Comparison of ENCODE assay signal across 8 mouse cellular contexts in the genomic region with DNA sequence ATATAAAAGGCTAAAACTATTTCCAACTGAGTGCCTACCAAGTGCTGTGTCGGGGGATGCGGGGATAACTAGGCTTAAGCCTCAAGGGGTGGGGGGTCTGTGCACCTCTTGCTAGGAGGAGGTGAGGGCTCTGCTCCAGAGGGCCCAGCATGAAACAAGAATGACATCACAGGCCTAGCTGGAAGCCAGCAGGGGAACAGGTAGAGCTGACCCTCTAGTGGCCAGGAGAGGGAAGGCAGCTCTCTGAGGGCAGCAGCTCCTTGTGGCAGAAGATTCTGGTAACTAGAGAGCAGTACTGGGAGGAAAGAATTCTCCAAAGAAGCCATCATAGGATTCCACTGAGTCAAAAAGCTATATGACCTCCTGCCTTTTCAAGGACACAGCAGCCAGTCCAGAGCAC. TPM values are rescaled to one million over a fixed set of nuclear protein-coding genes. Genes with fewer than 3 reads are reported as not detected.
DNase-seq lines count a peak whose midpoint lies in the region; ATAC-seq and TF ChIP-seq lines count a peak whose summit lies in the region.

No protein-coding gene starts in this region.

- H3K36me3 ChIP-seq in midbrain, embryonic 14.5 days (ENCODE audit: control insufficient read depth, insufficient read depth, low read length) = peaks cover 4% of the 10 kb centered on the region; the same call in 1 of the 2 replicates
- no peaks in the 10 kb centered on the region for H3K36me3 ChIP-seq in midbrain, embryonic 15.5 days (replicated peaks)
- no peaks in the 10 kb centered on the region; the same call in 1 of the 2 replicates for H3K36me3 ChIP-seq in thymus, adult 2 months (ENCODE audit: control insufficient read depth, insufficient read depth, low read length)

- H3K4me1 ChIP-seq in midbrain, embryonic 14.5 days (ENCODE audit: control insufficient read depth, insufficient read depth, low read length) = no peaks in the 10 kb centered on the region
- H3K4me1 ChIP-seq in midbrain, embryonic 15.5 days = no peaks in the 10 kb centered on the region
- H3K4me1 ChIP-seq in thymus, adult 2 months (replicated peaks; ENCODE audit: control insufficient read depth, insufficient read depth, low read length) = no peaks in the 10 kb centered on the region

- no peak overlapping the region for H3K4me2 ChIP-seq in midbrain, embryonic 14.5 days (ENCODE audit: low read length)
- no peak overlapping the region for H3K4me2 ChIP-seq in midbrain, embryonic 15.5 days

- DNase-seq in cerebellum, adult 11-12 months = peak; percentile 43
- peak; percentile 47 for DNase-seq in midbrain, embryonic 14.5 days
- DNase-seq in cerebellum, adult 9-11 months = peak; percentile 46
- DNase-seq in kidney, adult 8-10 months = peak; percentile 64 to 73
- peak; percentile 70 for DNase-seq in thymus, adult 2 months

- no peak overlapping the region for H3K27ac ChIP-seq in midbrain, embryonic 14.5 days (replicated peaks; ENCODE audit: low read depth, low read length)
- H3K27ac ChIP-seq in midbrain, embryonic 15.5 days = no peak overlapping the region
- H3K27ac ChIP-seq in thymus, adult 2 months (ENCODE audit: control insufficient read depth, insufficient read depth, low read length) = no peak overlapping the region

- ATAC-seq in cerebellum, adult (ENCODE audit: insufficient number of reproducible peaks, low FRiP score, low TSS enrichment) = no peak
- no peak for ATAC-seq in midbrain, embryonic 14.5 days (ENCODE audit: low FRiP score, low TSS enrichment)
- ATAC-seq in midbrain, embryonic 15.5 days (replicated peaks) = no peak
- 0 out of 2 replicates have a peak, but pooled peaks have one; percentile 38 for ATAC-seq in monocyte, adult 5-6 weeks (replicated peaks; ENCODE audit: insufficient number of reproducible peaks, low FRiP score, low TSS enrichment, poor library complexity, severe bottlenecking)

- TF ChIP-seq POLR2A in thymus, adult 2 months (IDR thresholded peaks at IDR 0.05; ENCODE audit: control insufficient read depth, extremely low read depth, insufficient read depth, low read length, poor library complexity) = no peak

- peak; percentile 83; the same call in 1 of the 2 replicates for TF ChIP-seq CTCF in thymus, adult 2 months (IDR thresholded peaks at IDR 0.05; ENCODE audit: borderline replicate concordance, control insufficient read depth, extremely low read depth, insufficient read depth, low read length, poor library complexity)

- 55% methylated on average over 2 of the region's 2 CpGs for WGBS in midbrain, embryonic 14.5 days
- 47% methylated on average over 2 of the region's 2 CpGs for WGBS in midbrain, embryonic 15.5 days
- 87% methylated on average over 2 of the region's 2 CpGs for WGBS in thymus, adult 2 months

- H3K9me3 ChIP-seq in midbrain, embryonic 14.5 days (ENCODE audit: control insufficient read depth, low read length) = no peaks in the 10 kb centered on the region
- no peaks in the 10 kb centered on the region for H3K9me3 ChIP-seq in midbrain, embryonic 15.5 days

- no peak overlapping the region for H3K9ac ChIP-seq in midbrain, embryonic 14.5 days (replicated peaks; ENCODE audit: low read length)
- no peak overlapping the region for H3K9ac ChIP-seq in midbrain, embryonic 15.5 days

- no peaks in the 10 kb centered on the region for H3K27me3 ChIP-seq in midbrain, embryonic 14.5 days (ENCODE audit: control insufficient read depth, insufficient read depth, low read length)
- H3K27me3 ChIP-seq in midbrain, embryonic 15.5 days (replicated peaks) = no peaks in the 10 kb centered on the region
- H3K27me3 ChIP-seq in thymus, adult 2 months (ENCODE audit: control insufficient read depth, insufficient read depth, low read length) = no peaks in the 10 kb centered on the region

- H3K4me3 ChIP-seq in midbrain, embryonic 14.5 days (replicated peaks; ENCODE audit: low read depth, low read length) = no peak overlapping the region
- no peak overlapping the region for H3K4me3 ChIP-seq in midbrain, embryonic 15.5 days
- H3K4me3 ChIP-seq in thymus, adult 2 months (ENCODE audit: control insufficient read depth, insufficient read depth, low read length) = no peak overlapping the region

RNA-seq across cellular contexts. Expression of a gene that starts 10.3 kb away (rescaled TPM):
- polyA plus RNA-seq in midbrain, embryonic 14.5 days (2014; fragmentation: Nextera tagmentation; extraction: Ambion mirVana) = 8.0 and 11.6 TPM in 2 replicates
- polyA plus RNA-seq in midbrain, embryonic 15.5 days (2015; fragmentation: Nextera tagmentation; extraction: Ambion mirVana) = 9.5 and 10.8 TPM in 2 replicates
- 8.9 to 19.9 TPM (median 12.6 TPM) in 3 replicates for total RNA-seq in monocyte, adult 5-6 weeks (2017)
- 43.6 and 46.4 TPM in 2 replicates for polyA plus RNA-seq in thymus, adult 2 months (2012; rRNA removed)

RNA-seq across cellular contexts. Expression of a gene that starts 38.7 kb away (rescaled TPM):
- polyA plus RNA-seq in midbrain, embryonic 14.5 days (2014; fragmentation: Nextera tagmentation; extraction: Ambion mirVana) = 2.1 and 4.0 TPM in 2 replicates
- polyA plus RNA-seq in midbrain, embryonic 15.5 days (2015; fragmentation: Nextera tagmentation; extraction: Ambion mirVana) = 3.9 and 4.6 TPM in 2 replicates
- 59.2 to 68.0 TPM (median 67.2 TPM) in 3 replicates for total RNA-seq in monocyte, adult 5-6 weeks (2017)
- polyA plus RNA-seq in thymus, adult 2 months (2012; rRNA removed) = 124 and 125 TPM in 2 replicates

Comparison
In these comparisons a context has a peak if more than half of its experiments do, and no peak if none do; other contexts are left out.
1. RNA of a gene that starts 38.7 kb away (polyA plus RNA-seq): 124 to 125 TPM in thymus, adult 2 months; 3.9 to 4.6 TPM in midbrain, embryonic 15.5 days and 2.1 to 4.0 TPM in midbrain, embryonic 14.5 days; every median in the first group is over 10 times any median in the second.
2. Peak in every context shown above with its lines, with median percentiles within 50 percentile points of each other: DNase-seq.